Mouse (Mus musculus): ENCODE data around the gene Khk.

The Khk gene

GRCm38 (mm10) chr5:30969440-30969839 lies 48.2 kb downstream of the Khk start:
- in situ Hi-C loops (cut with MboI, MseI), result no loop called here

GRCm38 (mm10) chr5:30974870-30975656 lies 53.8 kb downstream of the Khk start:
- in situ Hi-C loops (cut with MboI, MseI), result no loop called here

All from T-helper 1 cell (primary cell).